Mouse (Mus musculus) CH12.LX (cell line): ENCODE data around the gene Diaph2. TPM values are rescaled to one million over a fixed set of nuclear protein-coding genes. Genes with fewer than 3 reads are reported as not detected.

ENCODE experiments used
- DNase-seq: peaks from one replicate; pipeline ENCODE4 v3.0.0-alpha.2; 2013; ENCODE audit errors: extremely low read depth
- H3K27ac ChIP-seq: 2 replicates; pipeline ENCODE4 v1.5.1; 2012; ENCODE audit warnings: low read depth, mild to moderate bottlenecking, control low read depth, moderate library complexity; ENCODE audit not compliant: insufficient read depth
- H3K27me3 ChIP-seq: replicated peaks from 2 replicates; pipeline ENCODE3; 2012; ENCODE audit warnings: inconsistent platforms
- H3K36me3 ChIP-seq, 2 experiments: replicated peaks in 1 of 2; 2 replicates each; pipeline versions ENCODE3 to v1.6.1; 2012; ENCODE audit warnings: inconsistent platforms in 1 of 2, low read length in 1 of 2, mild to moderate bottlenecking in 1 of 2, mixed read lengths in 1 of 2, moderate library complexity in 1 of 2; ENCODE audit not compliant: control insufficient read depth in 1 of 2, insufficient read depth in 1 of 2
- H3K4me1 ChIP-seq, 2 experiments: 2 replicates each; pipeline ENCODE4 v1.6.1; 2012; ENCODE audit warnings: inconsistent platforms in 1 of 2, moderate library complexity in 1 of 2; ENCODE audit not compliant: insufficient read depth in 2 of 2, control insufficient read depth in 1 of 2
- H3K4me2 ChIP-seq: 2 replicates; pipeline ENCODE4 v1.6.1; 2012; ENCODE audit warnings: low read depth, mild to moderate bottlenecking, control low read depth; ENCODE audit not compliant: poor library complexity, insufficient read depth, severe bottlenecking
- H3K4me3 ChIP-seq, 3 experiments: fragments of 150-350 bp in 1 of 3; sonication (generic) in 1 of 3; replicated peaks in 1 of 3; 2 replicates each; pipeline versions ENCODE3 to v1.5.1; 2011 to 2012; ENCODE audit warnings: low read depth in 2 of 3, low read length in 2 of 3, mild to moderate bottlenecking in 2 of 3, moderate library complexity in 2 of 3, control low read depth in 1 of 3, improper control_type of control experiment in 1 of 3, inconsistent platforms in 1 of 3, mixed read lengths in 1 of 3; ENCODE audit not compliant: poor library complexity in 1 of 3
- H3K79me2 ChIP-seq: replicated peaks from 2 replicates; pipeline ENCODE4 v1.6.1; 2012; ENCODE audit warnings: mild to moderate bottlenecking, moderate library complexity; ENCODE audit not compliant: control insufficient read depth, poor library complexity, insufficient read depth, severe bottlenecking; ENCODE audit errors: extremely low read depth
- H3K9ac ChIP-seq: 2 replicates; pipeline ENCODE4 v1.6.1; 2012; ENCODE audit warnings: low read depth, mild to moderate bottlenecking, control low read depth, moderate library complexity; ENCODE audit not compliant: insufficient read depth
- H3K9me3 ChIP-seq: replicated peaks from 2 replicates; pipeline ENCODE3; 2012; ENCODE audit warnings: low read length, inconsistent platforms, mixed read lengths
- BHLHE40 ChIP-seq: IDR thresholded peaks from 2 replicates; pipeline ENCODE4 v1.6.1; 2011; ENCODE audit warnings: mild to moderate bottlenecking, low read depth, low read length, improper control_type of control experiment
- CHD1 ChIP-seq: IDR thresholded peaks from 2 replicates; pipeline ENCODE4 v1.6.1; 2012; ENCODE audit warnings: low read depth, low read length, improper control_type of control experiment, inconsistent platforms
- E2F4 ChIP-seq: IDR thresholded peaks from 2 replicates; pipeline ENCODE4 v1.6.1; 2011; ENCODE audit warnings: low read depth, low read length, improper control_type of control experiment; ENCODE audit not compliant: insufficient replicate concordance
- ETS1 ChIP-seq: conservative IDR thresholded peaks from 2 replicates; pipeline ENCODE4 v1.6.1; 2012; ENCODE audit warnings: low read depth, mild to moderate bottlenecking, inconsistent platforms, low read length, improper control_type of control experiment, moderate library complexity
- GABPA ChIP-seq: IDR thresholded peaks from 2 replicates; pipeline ENCODE4 v1.6.1; 2012; ENCODE audit warnings: low read depth, low read length, improper control_type of control experiment, inconsistent platforms; ENCODE audit not compliant: insufficient replicate concordance
- IRF4 ChIP-seq: IDR thresholded peaks from 2 replicates; pipeline ENCODE4 v1.6.1; 2014; ENCODE audit warnings: low read depth, mild to moderate bottlenecking, inconsistent platforms, low read length, improper control_type of control experiment
- JUN ChIP-seq: IDR thresholded peaks from 2 replicates; pipeline ENCODE4 v1.6.1; 2011; ENCODE audit warnings: low read depth, mild to moderate bottlenecking, low read length, improper control_type of control experiment, moderate library complexity; ENCODE audit not compliant: insufficient read depth
- JUND ChIP-seq: conservative IDR thresholded peaks from 2 replicates; pipeline ENCODE4 v1.6.1; 2011; ENCODE audit warnings: low read depth, low read length, improper control_type of control experiment
- KAT2A ChIP-seq: IDR thresholded peaks from 2 replicates; pipeline ENCODE4 v1.6.1; 2012; ENCODE audit warnings: low read length, improper control_type of control experiment, inconsistent platforms; ENCODE audit not compliant: insufficient replicate concordance
- MAFK ChIP-seq: IDR thresholded peaks from 2 replicates; pipeline ENCODE4 v1.6.1; 2011; ENCODE audit warnings: low read length, improper control_type of control experiment; ENCODE audit not compliant: insufficient replicate concordance
- MAX ChIP-seq: IDR thresholded peaks from 2 replicates; pipeline ENCODE4 v1.6.1; 2011; ENCODE audit warnings: low read length, improper control_type of control experiment
- MEF2A ChIP-seq: IDR thresholded peaks from 2 replicates; pipeline ENCODE4 v1.6.1; 2014; ENCODE audit warnings: low read depth, mild to moderate bottlenecking, inconsistent platforms, low read length, improper control_type of control experiment, borderline replicate concordance
- MXI1 ChIP-seq: IDR thresholded peaks from 2 replicates; pipeline ENCODE4 v1.6.1; 2011; ENCODE audit warnings: mild to moderate bottlenecking, low read depth, low read length, improper control_type of control experiment
- MYC ChIP-seq: IDR thresholded peaks from 2 replicates; pipeline ENCODE4 v1.6.1; 2011; ENCODE audit warnings: low read depth, mild to moderate bottlenecking, improper control_type of control experiment, low read length
- POLR2A ChIP-seq: IDR thresholded peaks from 2 replicates; pipeline ENCODE4 v1.6.1; 2011; ENCODE audit warnings: low read depth, mild to moderate bottlenecking, improper control_type of control experiment, low read length
- POLR2AphosphoS2 ChIP-seq: IDR thresholded peaks from 2 replicates; pipeline ENCODE4 v1.6.1; 2011; ENCODE audit warnings: low read depth, low read length, improper control_type of control experiment
- RAD21 ChIP-seq: IDR thresholded peaks from 2 replicates; pipeline ENCODE4 v1.6.1; 2011; ENCODE audit warnings: low read depth, mild to moderate bottlenecking, low read length, improper control_type of control experiment, moderate library complexity
- RCOR1 ChIP-seq: conservative IDR thresholded peaks from 2 replicates; pipeline ENCODE4 v1.6.1; 2012; ENCODE audit warnings: low read depth, mild to moderate bottlenecking, inconsistent platforms, low read length, improper control_type of control experiment
- SIN3A ChIP-seq: IDR thresholded peaks from 2 replicates; pipeline ENCODE4 v1.6.1; 2012; ENCODE audit warnings: low read length, improper control_type of control experiment, inconsistent platforms
- SMC3 ChIP-seq: IDR thresholded peaks from 2 replicates; pipeline ENCODE4 v1.6.1; 2011; ENCODE audit warnings: low read depth, low read length, improper control_type of control experiment
- TBP ChIP-seq: conservative IDR thresholded peaks from 2 replicates; pipeline ENCODE4 v1.6.1; 2011; ENCODE audit warnings: low read depth, low read length, improper control_type of control experiment
- TCF12 ChIP-seq: IDR thresholded peaks from 2 replicates; pipeline ENCODE4 v1.6.1; 2014; ENCODE audit warnings: low read depth, mild to moderate bottlenecking, inconsistent platforms, low read length, improper control_type of control experiment
- USF2 ChIP-seq: conservative IDR thresholded peaks from 2 replicates; pipeline ENCODE4 v1.6.1; 2011; ENCODE audit warnings: low read depth, low read length, improper control_type of control experiment
- ZC3H11A ChIP-seq: IDR thresholded peaks from 2 replicates; pipeline ENCODE4 v1.6.1; 2012; ENCODE audit warnings: low read depth, mild to moderate bottlenecking, inconsistent platforms, low read length, improper control_type of control experiment
- ZKSCAN1 ChIP-seq: IDR thresholded peaks from 2 replicates; pipeline ENCODE4 v1.6.1; 2012; ENCODE audit warnings: low read depth, inconsistent platforms, low read length, improper control_type of control experiment, borderline replicate concordance
- ZMIZ1 ChIP-seq: IDR thresholded peaks from 2 replicates; pipeline ENCODE4 v1.6.1; 2012; ENCODE audit warnings: low read depth, mild to moderate bottlenecking, inconsistent platforms, low read length, improper control_type of control experiment
- ZNF384 ChIP-seq: IDR thresholded peaks from 2 replicates; pipeline ENCODE4 v1.6.1; 2012; ENCODE audit warnings: low read depth, low read length, improper control_type of control experiment, inconsistent platforms
- dilution Hi-C: fragments of 300-500 bp; cut with MboI; formaldehyde crosslinking; loops from 2 replicates; pipeline ENCODE4 v1.14.3; 2020; ENCODE audit warnings: low sequenced_read_pairs; ENCODE audit not compliant: extremely low pct_unique_long_range_greater_than_20kb, extremely low pct_ligation_motif_present
- in situ Hi-C: fragments of 300-500 bp; cut with MboI; formaldehyde crosslinking; loops from 3 replicates; pipeline ENCODE4 v1.14.3; 2019; ENCODE audit warnings: low sequenced_read_pairs, low pct_ligation_motif_present, low pct_unique_long_range_greater_than_20kb, mixed read lengths
- polyA plus RNA-seq: library from polyadenylated mRNA; unstranded; fragments of >175 nt; gene quantifications from 2 replicates; pipeline ENCODE4 v1.2.1, GENCODE M21; 2012; ENCODE audit warnings: low read depth; ENCODE audit not compliant: insufficient read length
- total RNA-seq, 2 experiments: library from RNA; depleted of rRNA; stranded (reverse); fragments of 300-350 nt in 1 of 2; fragments of >200 nt in 1 of 2; gene quantifications; 2 replicates each; pipeline ENCODE4 v1.2.3; 2012 to 2014

Gene Diaph2
- total and polyA plus RNA-seq, 3 experiments, result not detected

- TF ChIP-seq MYC (no peak), ZMIZ1 (no peak), E2F4 (no peak), SMC3 (no peak), ZKSCAN1 (no peak), SIN3A (no peak), TBP (no peak), BHLHE40 (no peak), USF2 (no peak), JUN (no peak), CHD1 (no peak), RCOR1 (no peak), JUND (no peak), MAFK (no peak), MXI1 (no peak)
- TF ChIP-seq, all 38 proteins: peak for 0
- Histone ChIP-seq H3K4me2 (no peak overlapping the region), H3K9me3 (no peaks in the 10 kb centered on the region), H3K9ac (no peak overlapping the region), H3K27me3 (no peaks in the 10 kb centered on the region), H3K79me2 (no peaks in the 10 kb centered on the region), H3K36me3 (no peaks in the 10 kb centered on the region), H3K27ac (no peak overlapping the region), H3K4me3 (no peak overlapping the region), H3K4me1 (no peaks in the 10 kb centered on the region)
- dilution Hi-C loops, result no loop called here
- DNase-seq, result no peak
- in situ Hi-C loops, result no loop called here
These were observed 270.2 kb downstream of the Diaph2 start for GRCm38 (mm10) chrX:130019735-130020134.

GRCm38 (mm10) chrX:130044525-130044924, 295.0 kb downstream of the Diaph2 start:
- Histone ChIP-seq H3K27ac (no peak overlapping the region), H3K9me3 (no peaks in the 10 kb centered on the region), H3K4me1 (no peaks in the 10 kb centered on the region), H3K79me2 (no peaks in the 10 kb centered on the region)
- no peak for DNase-seq
- dilution Hi-C loops, result no loop called here
- in situ Hi-C loops, result no loop called here
- TF ChIP-seq RCOR1 (no peak), KAT2A (no peak), E2F4 (no peak), MAX (no peak), MYC (no peak), MEF2A (no peak), ZKSCAN1 (no peak), ETS1 (no peak), RAD21 (no peak), POLR2A (no peak), MAFK (no peak), JUN (no peak), POLR2AphosphoS2 (no peak), ZNF384 (no peak), GABPA (no peak), TCF12 (no peak), ZC3H11A (no peak), USF2 (no peak), IRF4 (no peak)
- TF ChIP-seq, all 38 proteins: peak for 0
- H3K36me3 ChIP-seq, result no peaks in the 10 kb centered on the region
- H3K4me3 ChIP-seq, result no peak overlapping the region
- no peak overlapping the region for H3K9ac ChIP-seq
- H3K4me2 ChIP-seq, result no peak overlapping the region
- no peaks in the 10 kb centered on the region for H3K27me3 ChIP-seq
